ENCODE assay signal across 8 mouse cellular contexts in genomic region chr10:127122784-127123435, GRCm38 (mm10). TPM values are rescaled to one million over a fixed set of nuclear protein-coding genes. Genes with fewer than 3 reads are reported as not detected.
A peak's percentile ranks its signal among the peaks of the same experiment; 100 is the strongest.
DNase-seq lines count a peak whose midpoint lies in the region; ATAC-seq and TF ChIP-seq lines count a peak whose summit lies in the region.

No protein-coding gene starts in this region.

- DNase-seq in cerebellum, adult 11 months, result peak; percentile 55
- DNase-seq in Muller cell, postnatal 12 days (ENCODE audit: inconsistent ontology term), result peak; percentile 62
- DNase-seq in liver, embryonic 14.5 days (ENCODE audit: low read depth in 3 of 3, low spot score in 3 of 3), result peak; percentile 72 to 77 (median 76)
- DNase-seq in right cerebral cortex, postnatal 10 days (ENCODE audit: low spot score in 2 of 2), result peak; percentile 70 to 75
- DNase-seq in thymus, postnatal 36 days, result no peak

- H3K36me3 ChIP-seq in embryonic facial prominence, embryonic 12.5 days, result peaks cover 11% of the 10 kb centered on the region
- peaks cover 8% of the 10 kb centered on the region; the same call in 1 of the 2 replicates for H3K36me3 ChIP-seq in intestine, embryonic 15.5 days
- peaks cover 13% of the 10 kb centered on the region for H3K36me3 ChIP-seq in liver, embryonic 14.5 days (replicated peaks; ENCODE audit: control insufficient read depth, insufficient read depth, low read depth)

- H3K9ac ChIP-seq in embryonic facial prominence, embryonic 12.5 days, result no peak overlapping the region
- no peak overlapping the region for H3K9ac ChIP-seq in intestine, embryonic 15.5 days
- H3K9ac ChIP-seq in liver, embryonic 14.5 days (replicated peaks), result peak overlapping the region; percentile 49

- no peak for TF ChIP-seq CTCF in liver, embryonic 14.5 days (IDR thresholded peaks at IDR 0.05; ENCODE audit: low read depth)

- H3K4me3 ChIP-seq in embryonic facial prominence, embryonic 12.5 days, result peak overlapping the region; percentile 25
- H3K4me3 ChIP-seq in intestine, embryonic 15.5 days (replicated peaks), result 0 out of 2 replicates have a peak overlapping the region, but pooled peaks have one; percentile 6
- peak overlapping the region; percentile 46 to 56 for H3K4me3 ChIP-seq in liver, embryonic 14.5 days (ENCODE audit: insufficient read depth in 1 of 2, low read depth in 2 of 2, low read length in 2 of 2)

- H3K9me3 ChIP-seq in embryonic facial prominence, embryonic 12.5 days, result no peaks in the 10 kb centered on the region
- no peaks in the 10 kb centered on the region for H3K9me3 ChIP-seq in intestine, embryonic 15.5 days
- no peaks in the 10 kb centered on the region for H3K9me3 ChIP-seq in liver, embryonic 14.5 days (ENCODE audit: control insufficient read depth, low read length)

- H3K27ac ChIP-seq in embryonic facial prominence, embryonic 12.5 days, result no peak overlapping the region
- 0 out of 2 replicates have a peak overlapping the region, but pooled peaks have one; percentile 28 for H3K27ac ChIP-seq in intestine, embryonic 15.5 days
- peak overlapping the region; percentile 78 for H3K27ac ChIP-seq in liver, embryonic 14.5 days

- no peaks in the 10 kb centered on the region for H3K27me3 ChIP-seq in embryonic facial prominence, embryonic 12.5 days
- no peaks in the 10 kb centered on the region for H3K27me3 ChIP-seq in intestine, embryonic 15.5 days (replicated peaks)
- H3K27me3 ChIP-seq in liver, embryonic 14.5 days (ENCODE audit: control insufficient read depth, insufficient read depth, low read length), result no peaks in the 10 kb centered on the region

- peak overlapping the region; percentile 48 for H3K4me2 ChIP-seq in embryonic facial prominence, embryonic 12.5 days (replicated peaks)
- peak overlapping the region; percentile 50 for H3K4me2 ChIP-seq in intestine, embryonic 15.5 days (replicated peaks)
- H3K4me2 ChIP-seq in liver, embryonic 14.5 days (ENCODE audit: low read depth), result peak overlapping the region; percentile 73

- H3K4me1 ChIP-seq in embryonic facial prominence, embryonic 12.5 days, result peaks cover 7% of the 10 kb centered on the region; the same call in 1 of the 2 replicates
- H3K4me1 ChIP-seq in intestine, embryonic 15.5 days (replicated peaks), result 0 out of 2 replicates have a peak, but pooled peaks cover 12% of the 10 kb centered on the region
- H3K4me1 ChIP-seq in liver, embryonic 14.5 days (replicated peaks; ENCODE audit: control insufficient read depth in 2 of 2, insufficient read depth in 2 of 2, low read length in 1 of 2), result peaks cover 43 to 46% of the 10 kb centered on the region in 2 experiments

- WGBS in embryonic facial prominence, embryonic 12.5 days, result 11% methylated on average over 13 of the region's 13 CpGs
- 16% methylated on average over 13 of the region's 13 CpGs for WGBS in intestine, embryonic 15.5 days
- 18% methylated on average over 13 of the region's 13 CpGs for WGBS in liver, embryonic 14.5 days (ENCODE audit: insufficient replicate concordance)

- no peak for ATAC-seq in cerebellum, adult (ENCODE audit: insufficient number of reproducible peaks, low FRiP score, low TSS enrichment)
- no peak for ATAC-seq in embryonic facial prominence, embryonic 12.5 days (ENCODE audit: insufficient number of reproducible peaks, insufficient read depth, low FRiP score, low TSS enrichment)
- ATAC-seq in intestine, embryonic 15.5 days, result peak; percentile 40
- peak; percentile 57 for ATAC-seq in liver, embryonic 14.5 days (ENCODE audit: insufficient read depth)

- no peak for TF ChIP-seq EP300 in liver, embryonic 14.5 days (IDR thresholded peaks at IDR 0.05; ENCODE audit: low read depth)

RNA-seq across cellular contexts. Expression of gene Os9, which starts 2.0 kb away (rescaled TPM):
- 72.9 and 75.7 TPM in 2 replicates for polyA plus RNA-seq in embryonic facial prominence, embryonic 12.5 days (2016; fragmentation: Nextera tagmentation; extraction: Ambion mirVana)
- 93.0 and 104 TPM in 2 replicates for polyA plus RNA-seq in intestine, embryonic 15.5 days (2015; fragmentation: Nextera tagmentation; extraction: Ambion mirVana)
- 20.9 and 25.0 TPM in 2 replicates for polyA plus RNA-seq in liver, embryonic 14.5 days (2012; rRNA removed)
- 22.9 and 29.9 TPM in 2 replicates for polyA plus RNA-seq in liver, embryonic 14.5 days (2014; fragmentation: Nextera tagmentation; extraction: Ambion mirVana)

RNA-seq across cellular contexts. Expression of gene B4galnt1, which starts 42.1 kb away (rescaled TPM):
- 4.6 and 6.2 TPM in 2 replicates for polyA plus RNA-seq in embryonic facial prominence, embryonic 12.5 days (2016; fragmentation: Nextera tagmentation; extraction: Ambion mirVana)
- polyA plus RNA-seq in intestine, embryonic 15.5 days (2015; fragmentation: Nextera tagmentation; extraction: Ambion mirVana), result 52.5 and 55.2 TPM in 2 replicates
- polyA plus RNA-seq in liver, embryonic 14.5 days (2012; rRNA removed), result 9.9 and 10.4 TPM in 2 replicates
- polyA plus RNA-seq in liver, embryonic 14.5 days (2014; fragmentation: Nextera tagmentation; extraction: Ambion mirVana), result 14.6 and 17.1 TPM in 2 replicates

RNA-seq across cellular contexts. Expression of gene Agap2, which starts 47.8 kb away (rescaled TPM):
- 0.32 and 0.82 TPM in 2 replicates for polyA plus RNA-seq in embryonic facial prominence, embryonic 12.5 days (2016; fragmentation: Nextera tagmentation; extraction: Ambion mirVana)
- polyA plus RNA-seq in intestine, embryonic 15.5 days (2015; fragmentation: Nextera tagmentation; extraction: Ambion mirVana), result 0.16 and 0.43 TPM in 2 replicates
- polyA plus RNA-seq in liver, embryonic 14.5 days (2012; rRNA removed), result 3.0 and 3.7 TPM in 2 replicates
- 0.57 and 0.59 TPM in 2 replicates for polyA plus RNA-seq in liver, embryonic 14.5 days (2014; fragmentation: Nextera tagmentation; extraction: Ambion mirVana)

RNA-seq across cellular contexts. Expression of gene Tspan31, which starts 52.8 kb away (rescaled TPM):
- polyA plus RNA-seq in embryonic facial prominence, embryonic 12.5 days (2016; fragmentation: Nextera tagmentation; extraction: Ambion mirVana), result 167 and 170 TPM in 2 replicates
- 167 and 181 TPM in 2 replicates for polyA plus RNA-seq in intestine, embryonic 15.5 days (2015; fragmentation: Nextera tagmentation; extraction: Ambion mirVana)
- polyA plus RNA-seq in liver, embryonic 14.5 days (2012; rRNA removed), result 35.8 and 41.8 TPM in 2 replicates
- 18.9 and 23.8 TPM in 2 replicates for polyA plus RNA-seq in liver, embryonic 14.5 days (2014; fragmentation: Nextera tagmentation; extraction: Ambion mirVana)

RNA-seq across cellular contexts. Expression of gene Slc26a10, which starts 57.5 kb away (rescaled TPM):
- polyA plus RNA-seq in embryonic facial prominence, embryonic 12.5 days (2016; fragmentation: Nextera tagmentation; extraction: Ambion mirVana), result 1.9 and 3.0 TPM in 2 replicates
- 0.98 and 1.1 TPM in 2 replicates for polyA plus RNA-seq in intestine, embryonic 15.5 days (2015; fragmentation: Nextera tagmentation; extraction: Ambion mirVana)
- 1.5 and 1.7 TPM in 2 replicates for polyA plus RNA-seq in liver, embryonic 14.5 days (2012; rRNA removed)
- polyA plus RNA-seq in liver, embryonic 14.5 days (2014; fragmentation: Nextera tagmentation; extraction: Ambion mirVana), result 0.75 and 1.3 TPM in 2 replicates

Comparison
In these comparisons a context has a peak if more than half of its experiments do, and no peak if none do; other contexts are left out.
1. DNase-seq: peak in cerebellum, adult 11 months (single experiment), Muller cell, postnatal 12 days (single experiment), liver, embryonic 14.5 days (3 of 3) and right cerebral cortex, postnatal 10 days (2 of 2); none in thymus, postnatal 36 days (0 of 2).
2. ATAC-seq: peak in intestine, embryonic 15.5 days (single experiment) and liver, embryonic 14.5 days (single experiment); none in cerebellum, adult (single experiment) and embryonic facial prominence, embryonic 12.5 days (single experiment).
3. Peak in every context shown above with its lines, with median percentiles within 50 percentile points of each other: H3K4me2 ChIP-seq and H3K4me3 ChIP-seq.